Mouse (Mus musculus) thymus, adult 2 months (tissue): ENCODE measurements around the gene Pdxk.

ENCODE experiments used
- CTCF ChIP-seq: fragments of 200-500 bp; IDR thresholded peaks from 2 replicates; pipeline ENCODE4 v1.5.1; 2012; ENCODE audit warnings: mild to moderate bottlenecking, control low read depth, low read length, moderate library complexity, borderline replicate concordance; ENCODE audit not compliant: control insufficient read depth, poor library complexity, insufficient read depth; ENCODE audit errors: extremely low read depth
- POLR2A ChIP-seq: fragments of 200-500 bp; IDR thresholded peaks from 2 replicates; pipeline ENCODE4 v1.6.1; 2012; ENCODE audit warnings: mild to moderate bottlenecking, low read length, control low read depth, moderate library complexity; ENCODE audit not compliant: control insufficient read depth, poor library complexity, insufficient read depth; ENCODE audit errors: extremely low read depth

- TF ChIP-seq POLR2A (no peak), CTCF (no peak)
Observed at GRCm38 (mm10) chr10:78417888-78418287, 46.9 kb downstream of the Pdxk start.
